8 mouse cellular contexts compared by ENCODE assay signal in genomic region chr6:141250296-141250629, GRCm38 (mm10). TPM values are rescaled to one million over a fixed set of nuclear protein-coding genes. Genes with fewer than 3 reads are reported as not detected.
DNase-seq lines count a peak whose midpoint lies in the region; ATAC-seq lines count a peak whose summit lies in the region.

No protein-coding gene starts in this region.

- peak overlapping the region; percentile 88 for H3K27ac ChIP-seq in kidney, embryonic 16.5 days (ENCODE audit: low read length)
- H3K27ac ChIP-seq in midbrain, embryonic 15.5 days = peak overlapping the region; percentile 16; the same call in 1 of the 2 replicates

- H3K36me3 ChIP-seq in kidney, embryonic 16.5 days (ENCODE audit: insufficient read depth, low read length) = no peaks in the 10 kb centered on the region
- H3K36me3 ChIP-seq in midbrain, embryonic 15.5 days (replicated peaks) = no peaks in the 10 kb centered on the region

- peak overlapping the region; percentile 82 for H3K9ac ChIP-seq in kidney, embryonic 16.5 days (replicated peaks; ENCODE audit: low read length)
- peak overlapping the region; percentile 48 for H3K9ac ChIP-seq in midbrain, embryonic 15.5 days

- WGBS in kidney, embryonic 16.5 days = under 1% methylated on average over 22 of the region's 22 CpGs
- under 1% methylated on average over 22 of the region's 22 CpGs for WGBS in midbrain, embryonic 15.5 days

- ATAC-seq in kidney, embryonic 16.5 days (ENCODE audit: low FRiP score, low TSS enrichment) = peak; percentile 55
- ATAC-seq in midbrain, embryonic 15.5 days (replicated peaks) = no peak; the same call in 1 of the 2 replicates

- peak overlapping the region; percentile 79 for H3K4me2 ChIP-seq in kidney, embryonic 16.5 days (replicated peaks; ENCODE audit: low read depth, low read length)
- H3K4me2 ChIP-seq in midbrain, embryonic 15.5 days = peak overlapping the region; percentile 94

- H3K27me3 ChIP-seq in kidney, embryonic 16.5 days (ENCODE audit: insufficient read depth, low read length) = peaks cover 10% of the 10 kb centered on the region
- H3K27me3 ChIP-seq in midbrain, embryonic 15.5 days (replicated peaks) = 0 out of 2 replicates have a peak, but pooled peaks cover 3% of the 10 kb centered on the region

- peak overlapping the region; percentile 65 for H3K4me3 ChIP-seq in kidney, embryonic 16.5 days (ENCODE audit: low read length)
- H3K4me3 ChIP-seq in midbrain, embryonic 15.5 days = peak overlapping the region; percentile 56

- 0 out of 2 replicates have a peak, but pooled peaks cover 8% of the 10 kb centered on the region for H3K4me1 ChIP-seq in kidney, embryonic 16.5 days (ENCODE audit: insufficient read depth, low read length)
- peaks cover 12% of the 10 kb centered on the region for H3K4me1 ChIP-seq in midbrain, embryonic 15.5 days

- peak; percentile 49 for DNase-seq in adrenal gland, postnatal 10 days
- no peak for DNase-seq in adrenal gland, adult (ENCODE audit: inconsistent age in 2 of 2, low spot score in 1 of 2)
- DNase-seq in 3134 (ENCODE audit: extremely low read depth, insufficient read length, low spot score) = peak; percentile 18
- peak; percentile 14 for DNase-seq in gastrocnemius, postnatal 25 days
- DNase-seq in layer of hippocampus, postnatal 10 days (ENCODE audit: low spot score in 2 of 2) = no peak
- no peak for DNase-seq in layer of hippocampus, adult 18-20 months (ENCODE audit: low spot score in 2 of 2)

- H3K9me3 ChIP-seq in kidney, embryonic 16.5 days (ENCODE audit: low read length) = no peaks in the 10 kb centered on the region
- H3K9me3 ChIP-seq in midbrain, embryonic 15.5 days = no peaks in the 10 kb centered on the region

RNA-seq across cellular contexts. Expression of gene Pde3a, which starts 1.2 kb away (rescaled TPM):
- total RNA-seq in adrenal gland, postnatal 10 days (2021) = 10 to 100 TPM; 15.7 to 17.8 TPM
- 1 to 10 TPM; 3.0 to 4.3 TPM for total RNA-seq in gastrocnemius, postnatal 25 days (2021)
- polyA plus RNA-seq in kidney, embryonic 16.5 days (2015; fragmentation: Nextera tagmentation; extraction: Ambion mirVana) = 11.5 and 12.1 TPM in 2 replicates
- 2.5 and 2.9 TPM in 2 replicates for polyA plus RNA-seq in midbrain, embryonic 15.5 days (2015; fragmentation: Nextera tagmentation; extraction: Ambion mirVana)
- total RNA-seq in layer of hippocampus, postnatal 10 days (2021) = 1 to 10 TPM; 3.7 to 4.2 TPM
- 1 to 10 TPM; 2.1 to 2.6 TPM for total RNA-seq in layer of hippocampus, adult 18-20 months (2021)

Comparison
In these comparisons a context has a peak if more than half of its experiments do, and no peak if none do; other contexts are left out.
1. DNase-seq: peak in adrenal gland, postnatal 10 days (single experiment), 3134 (single experiment) and gastrocnemius, postnatal 25 days (single experiment); none in adrenal gland, adult (0 of 2), layer of hippocampus, postnatal 10 days (0 of 2) and layer of hippocampus, adult 18-20 months (0 of 2).